Mouse (Mus musculus) liver, embryonic 13.5 days (tissue): ENCODE results near the gene Heatr5b. TPM values are rescaled to one million over a fixed set of nuclear protein-coding genes. Genes with fewer than 3 reads are reported as not detected.

Experiments
- ATAC-seq: fragments of 200-750 bp; cut with Nextera tagmentation; 2 replicates; pipeline ENCODE4 v1.8.0; 2017; ENCODE audit warnings: low read depth, mild to moderate bottlenecking, moderate number of reproducible peaks, moderate library complexity
- DNase-seq: peaks from one replicate; pipeline ENCODE4 v3.0.0; 2022
- H3K27ac ChIP-seq: fragments of 300-500 bp; sonication (generic); 2 replicates; pipeline ENCODE4 v1.5.1; 2015; ENCODE audit warnings: moderate library complexity, mild to moderate bottlenecking, inconsistent platforms
- H3K27me3 ChIP-seq: fragments of 300-500 bp; sonication (generic); 2 replicates; pipeline ENCODE4 v1.6.1; 2015; ENCODE audit warnings: mild to moderate bottlenecking, inconsistent platforms
- H3K36me3 ChIP-seq: fragments of 300-500 bp; sonication (generic); 2 replicates; pipeline ENCODE4 v1.6.1; 2015; ENCODE audit warnings: mild to moderate bottlenecking, inconsistent platforms
- H3K4me1 ChIP-seq: fragments of 300-500 bp; sonication (generic); replicated peaks from 2 replicates; pipeline ENCODE4 v1.6.1; 2015; ENCODE audit warnings: inconsistent platforms
- H3K4me2 ChIP-seq: fragments of 300-500 bp; sonication (generic); 2 replicates; pipeline ENCODE4 v1.6.1; 2015; ENCODE audit warnings: inconsistent platforms, mild to moderate bottlenecking, moderate library complexity
- H3K4me3 ChIP-seq: fragments of 300-500 bp; sonication (generic); replicated peaks from 2 replicates; pipeline ENCODE4 v1.5.1; 2015; ENCODE audit warnings: mild to moderate bottlenecking, inconsistent platforms
- H3K9ac ChIP-seq: fragments of 300-500 bp; sonication (generic); 2 replicates; pipeline ENCODE4 v1.6.1; 2015; ENCODE audit warnings: mild to moderate bottlenecking, inconsistent platforms
- H3K9me3 ChIP-seq: fragments of 300-500 bp; sonication (generic); replicated peaks from 2 replicates; pipeline ENCODE4 v1.6.1; 2016; ENCODE audit warnings: inconsistent platforms
- WGBS: fragments of 180-500 bp; shearing (Covaris S2); methylation state at CpG from one replicate; pipeline ENCODE4 v1.1.7; 2015; ENCODE audit not compliant: insufficient replicate concordance; 5-methylcytosine and 5-hydroxymethylcytosine counted together
- polyA plus RNA-seq: library from polyadenylated mRNA; unstranded; fragments of >200 nt; fragmentation: Nextera tagmentation; extraction: Ambion mirVana; gene quantifications from 2 replicates; pipeline ENCODE4 v1.2.1, GENCODE M21; 2015

Heatr5b gene
- polyA plus RNA-seq, 1 experiment from 2014 or later = 4.3 TPM

DNA sequence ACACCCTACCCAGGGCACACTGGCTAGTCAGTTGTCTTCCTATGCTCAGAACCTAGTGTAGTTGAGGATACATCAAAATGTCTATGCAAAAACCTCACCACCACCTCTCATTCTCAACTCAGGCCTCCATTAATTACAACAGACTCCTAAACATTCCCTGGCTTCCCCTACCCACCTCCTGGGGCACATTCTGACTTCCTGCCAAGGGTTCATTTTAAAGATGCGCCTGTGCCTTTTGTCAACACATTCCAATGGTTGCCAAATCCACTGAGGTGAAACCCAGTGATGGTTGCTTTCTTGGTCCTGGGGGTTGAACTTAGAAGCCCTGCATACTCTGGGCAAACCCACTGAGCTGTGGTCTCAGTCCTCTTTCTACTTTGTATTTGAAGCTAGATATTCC, 103.1 kb downstream of the Heatr5b start:
- ATAC-seq (no peak), DNase-seq (no peak)
- no peak overlapping the region for H3K27ac ChIP-seq
- H3K27me3 ChIP-seq = no peaks in the 10 kb centered on the region
- no peak overlapping the region for H3K9ac ChIP-seq
- no peak overlapping the region for H3K4me2 ChIP-seq
- WGBS = 80% methylated on average over 1 of the region's 1 CpGs
- no peak overlapping the region for H3K4me3 ChIP-seq
- no peaks in the 10 kb centered on the region for H3K36me3 ChIP-seq
- H3K4me1 ChIP-seq = peaks cover 20% of the 10 kb centered on the region
- H3K9me3 ChIP-seq = no peaks in the 10 kb centered on the region

DNA sequence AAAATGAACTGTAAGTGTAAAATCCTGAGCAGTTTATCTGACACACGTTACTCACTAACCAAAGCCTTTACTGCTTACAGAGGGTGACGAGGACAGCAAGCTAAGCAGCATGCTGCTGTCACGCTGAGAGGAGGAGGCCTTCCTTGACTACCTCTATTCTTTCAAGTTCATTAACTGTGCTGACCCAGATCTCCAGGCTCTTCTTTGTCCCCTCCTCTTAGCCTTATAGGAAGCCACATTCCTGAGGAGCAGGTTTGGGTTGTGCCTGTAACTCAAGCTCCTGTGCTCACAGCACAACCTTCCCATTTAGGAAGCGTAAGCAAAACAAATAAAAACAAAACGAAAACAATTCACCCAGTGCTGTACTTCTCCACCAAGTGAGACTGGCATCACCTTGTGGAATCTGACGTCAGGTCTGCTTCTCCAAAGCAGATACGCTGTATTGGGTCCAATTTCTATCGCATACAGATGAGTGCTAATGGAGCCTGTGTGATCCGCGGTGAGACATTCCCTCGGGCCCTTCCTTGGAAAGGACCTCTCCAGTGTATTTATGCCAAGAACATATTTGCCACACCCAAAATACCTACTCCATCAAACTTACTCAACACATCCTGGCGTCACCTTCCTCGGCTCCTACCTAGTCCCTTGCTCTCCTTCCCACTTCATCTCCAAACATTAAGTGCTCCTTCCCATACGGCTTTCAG, 108.3 kb downstream of the Heatr5b start:
- Histone ChIP-seq H3K9me3 (no peaks in the 10 kb centered on the region), H3K27ac (no peak overlapping the region), H3K9ac (no peak overlapping the region), H3K27me3 (no peaks in the 10 kb centered on the region), H3K4me2 (no peak overlapping the region), H3K4me3 (no peak overlapping the region), H3K4me1 (peaks cover 24% of the 10 kb centered on the region), H3K36me3 (no peaks in the 10 kb centered on the region)
- WGBS = 85% methylated on average over 14 of the region's 14 CpGs
- DNase-seq (no peak), ATAC-seq (no peak)

DNA sequence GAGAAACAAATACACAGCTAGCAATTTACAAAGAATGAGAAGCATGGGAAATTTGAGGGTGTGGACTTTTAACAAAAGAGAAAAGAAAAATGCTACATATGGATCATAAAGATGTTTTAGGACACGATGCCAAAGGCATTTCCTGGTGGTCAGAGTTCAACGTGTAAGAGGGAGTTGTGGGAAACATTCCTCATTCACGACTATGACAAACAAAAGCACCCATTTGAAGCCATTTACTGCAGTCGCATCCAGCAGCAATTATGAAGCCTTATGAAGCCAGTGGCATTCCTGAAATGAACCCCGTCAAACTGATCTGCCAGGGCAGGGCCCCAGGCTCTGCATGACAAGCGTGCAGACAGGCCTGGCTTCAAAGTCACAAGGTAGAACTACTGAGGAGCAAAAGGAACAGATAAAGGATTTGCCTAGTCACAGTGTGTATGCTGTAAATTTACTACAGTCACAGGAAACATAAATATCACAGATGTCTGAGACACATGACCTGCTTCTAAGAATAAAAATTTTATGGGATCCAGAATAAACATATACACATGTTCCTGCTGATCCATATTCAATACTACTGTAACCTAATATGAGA, 110.6 kb downstream of the Heatr5b start:
- Histone ChIP-seq H3K4me1 (peaks cover 24% of the 10 kb centered on the region), H3K36me3 (no peaks in the 10 kb centered on the region), H3K27ac (peak overlapping the region; percentile 54), H3K9ac (no peak overlapping the region), H3K27me3 (no peaks in the 10 kb centered on the region), H3K4me2 (no peak overlapping the region), H3K4me3 (no peak overlapping the region), H3K9me3 (no peaks in the 10 kb centered on the region)
- DNase-seq (peak; percentile 53), ATAC-seq (peak; percentile 98)
- 39% methylated on average over 6 of the region's 6 CpGs for WGBS

DNA sequence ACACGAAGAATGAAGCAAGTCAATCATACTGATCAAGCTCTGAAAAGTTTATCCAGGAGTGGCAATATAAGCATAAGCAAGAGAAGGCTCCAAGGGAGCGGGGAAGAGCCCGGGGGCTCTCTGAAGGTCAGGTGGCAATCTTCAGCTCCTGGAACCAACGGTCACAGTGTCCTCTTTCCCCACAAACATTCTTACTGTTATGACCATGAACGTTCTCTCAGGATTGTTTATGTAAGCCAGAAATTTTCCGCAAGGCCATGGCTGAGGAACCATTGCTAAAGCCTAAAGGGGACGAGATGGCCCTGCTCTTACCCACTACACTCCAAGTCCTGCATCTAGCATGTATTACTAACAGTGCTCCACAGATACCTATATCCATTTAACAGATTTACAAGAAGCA, 113.5 kb downstream of the Heatr5b start:
- Histone ChIP-seq H3K36me3 (peaks cover 11% of the 10 kb centered on the region), H3K4me2 (no peak overlapping the region), H3K27ac (no peak overlapping the region), H3K9me3 (no peaks in the 10 kb centered on the region), H3K9ac (no peak overlapping the region), H3K27me3 (no peaks in the 10 kb centered on the region), H3K4me1 (peaks cover 24% of the 10 kb centered on the region), H3K4me3 (no peak overlapping the region)
- 76% methylated on average over 7 of the region's 7 CpGs for WGBS
- DNase-seq (no peak), ATAC-seq (no peak)

DNA sequence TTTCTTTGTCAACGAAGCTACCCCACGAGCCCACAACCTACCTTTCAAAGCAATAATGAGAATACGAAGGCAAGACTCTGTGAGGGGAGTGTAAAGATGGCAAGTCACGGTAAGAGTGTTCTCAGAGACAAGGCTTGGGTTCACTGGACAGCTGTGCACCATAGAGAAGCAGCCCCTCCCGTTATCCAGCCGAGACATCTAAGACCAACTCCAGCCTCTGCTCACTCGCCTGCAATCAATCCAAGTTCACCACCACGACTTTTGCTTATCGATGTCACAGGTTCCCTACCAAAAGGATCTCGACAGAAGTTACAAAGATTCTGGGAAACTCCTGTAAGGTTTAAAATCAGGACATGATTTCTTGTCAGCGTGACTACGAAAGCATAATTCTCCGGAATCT, 116.1 kb downstream of the Heatr5b start:
- 86% methylated on average over 13 of the region's 13 CpGs for whole genome bisulfite sequencing
- no peak overlapping the region for H3K9ac ChIP-seq
- H3K27me3 ChIP-seq = no peaks in the 10 kb centered on the region
- H3K27ac ChIP-seq = no peak overlapping the region
- no peak overlapping the region for H3K4me3 ChIP-seq
- H3K4me1 ChIP-seq = peaks cover 8% of the 10 kb centered on the region
- peaks cover 11% of the 10 kb centered on the region for H3K36me3 ChIP-seq
- no peak for ATAC-seq
- no peak overlapping the region for H3K4me2 ChIP-seq
- DNase-seq = no peak
- H3K9me3 ChIP-seq = no peaks in the 10 kb centered on the region

DNA sequence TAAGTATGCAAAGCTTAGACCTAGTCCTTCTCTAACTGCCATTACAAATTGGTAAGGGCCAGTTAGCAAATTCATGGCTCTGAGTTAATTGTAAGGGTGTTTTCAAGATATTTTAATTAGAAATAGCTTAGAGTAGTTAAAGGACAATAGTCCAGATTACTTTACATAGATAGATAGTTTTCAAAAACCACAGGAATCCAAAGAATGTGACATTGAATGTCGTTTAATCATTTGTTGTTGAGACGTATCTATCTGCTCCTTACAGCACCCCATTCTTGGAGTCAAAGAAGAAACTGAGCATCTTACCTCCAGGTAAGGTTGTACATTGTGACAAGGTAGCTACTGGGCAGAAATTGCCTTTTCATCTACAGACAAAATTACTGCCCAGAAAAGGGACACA, 124.9 kb downstream of the Heatr5b start:
- ATAC-seq (no peak), DNase-seq (no peak)
- no peak overlapping the region for H3K27ac ChIP-seq
- H3K9me3 ChIP-seq = no peaks in the 10 kb centered on the region
- WGBS = 58% methylated on average over 2 of the region's 2 CpGs
- H3K36me3 ChIP-seq = peaks cover 6% of the 10 kb centered on the region; the same call in 1 of the 2 replicates
- no peak overlapping the region for H3K4me2 ChIP-seq
- H3K4me1 ChIP-seq = no peaks in the 10 kb centered on the region
- H3K27me3 ChIP-seq = no peaks in the 10 kb centered on the region
- H3K4me3 ChIP-seq = no peak overlapping the region
- H3K9ac ChIP-seq = no peak overlapping the region

DNA sequence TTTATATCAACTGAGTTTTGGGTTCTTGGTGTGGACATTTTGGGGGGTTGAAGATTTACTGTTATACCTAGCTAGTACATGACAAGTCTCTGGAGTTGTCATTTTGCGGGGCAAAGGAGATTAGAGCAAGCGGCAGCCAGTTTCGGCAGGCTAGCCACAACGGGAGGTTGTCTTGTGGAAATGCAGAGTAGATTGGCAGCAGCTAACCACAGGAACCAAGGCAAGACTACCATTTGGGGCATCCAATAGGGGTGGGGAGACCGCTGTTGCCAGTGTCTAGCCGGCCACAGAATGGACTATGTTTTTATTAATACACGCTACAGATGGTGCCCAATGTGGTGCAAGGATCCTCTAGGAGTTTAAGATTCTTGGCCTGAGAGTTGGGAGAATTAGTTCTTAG, 126.7 kb downstream of the Heatr5b start:
- WGBS = 39% methylated on average over 7 of the region's 7 CpGs
- Histone ChIP-seq H3K9ac (no peak overlapping the region), H3K27ac (no peak overlapping the region), H3K4me3 (no peak overlapping the region), H3K4me2 (no peak overlapping the region), H3K4me1 (no peaks in the 10 kb centered on the region), H3K36me3 (peaks cover 6% of the 10 kb centered on the region; the same call in 1 of the 2 replicates), H3K27me3 (no peaks in the 10 kb centered on the region), H3K9me3 (no peaks in the 10 kb centered on the region)
- no peak for DNase-seq
- no peak for ATAC-seq

DNA sequence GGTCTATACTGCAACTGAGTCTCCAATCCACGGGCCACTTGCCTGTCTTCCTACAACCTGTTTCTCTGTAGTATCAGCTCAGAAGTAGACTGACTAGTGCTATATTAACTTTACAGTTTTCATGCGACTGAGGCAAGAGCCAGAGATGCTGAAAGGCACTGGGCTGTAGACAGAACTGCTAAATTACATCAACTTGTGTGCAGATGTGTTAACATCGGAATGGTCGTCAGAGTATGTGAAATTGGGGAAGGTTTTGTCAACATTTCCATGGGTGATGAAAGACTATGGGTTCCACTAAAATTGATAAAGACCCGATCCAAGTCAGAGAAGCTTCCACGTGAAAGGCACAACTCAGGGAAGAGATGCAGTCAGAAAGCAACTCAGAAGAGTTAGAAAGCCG, 132.2 kb downstream of the Heatr5b start:
- ATAC-seq (no peak), DNase-seq (no peak)
- peaks cover 13% of the 10 kb centered on the region; the same call in 1 of the 2 replicates for H3K4me1 ChIP-seq
- H3K9me3 ChIP-seq = no peaks in the 10 kb centered on the region
- H3K4me2 ChIP-seq = no peak overlapping the region
- no peak overlapping the region for H3K9ac ChIP-seq
- 78% methylated on average over 7 of the region's 7 CpGs for WGBS
- H3K27ac ChIP-seq = no peak overlapping the region
- H3K36me3 ChIP-seq = peaks cover 6% of the 10 kb centered on the region; the same call in 1 of the 2 replicates
- H3K4me3 ChIP-seq = no peak overlapping the region
- no peaks in the 10 kb centered on the region for H3K27me3 ChIP-seq

Other genes starting within 250 kb of the Heatr5b start
- gene Strn, start 98.2 kb downstream of the Heatr5b start, polyA plus RNA-seq = 2.3 and 2.8 TPM in 2 replicates
- 20.5 and 20.7 TPM in 2 replicates for gene Gpatch11, start 203 bp upstream of the Heatr5b start, polyA plus RNA-seq
- 9.4 and 11.5 TPM in 2 replicates for gene Eif2ak2, start 47.2 kb upstream of the Heatr5b start, polyA plus RNA-seq
- gene Sult6b1, start 71.6 kb upstream of the Heatr5b start, polyA plus RNA-seq = 0.10 and 0.13 TPM in 2 replicates
- 57.3 and 64.9 TPM in 2 replicates for gene Cebpzos, start 81.1 kb upstream of the Heatr5b start, polyA plus RNA-seq
- gene Cebpz, start 101.7 kb upstream of the Heatr5b start, polyA plus RNA-seq = 44.2 and 51.1 TPM in 2 replicates
- gene Ndufaf7, start 101.8 kb upstream of the Heatr5b start, polyA plus RNA-seq = 38.8 and 39.2 TPM in 2 replicates
- gene Prkd3, start 185.5 kb upstream of the Heatr5b start, polyA plus RNA-seq = 7.4 and 9.7 TPM in 2 replicates
- 15.9 and 18.8 TPM in 2 replicates for gene Qpct, start 216.5 kb upstream of the Heatr5b start, polyA plus RNA-seq